Mouse (Mus musculus) intestine, embryonic 14.5 days (tissue): ENCODE data around the gene Acsbg2. TPM values are rescaled to one million over a fixed set of nuclear protein-coding genes. Genes with fewer than 3 reads are reported as not detected.

Source experiments
- ATAC-seq: fragments of 200-750 bp; cut with Nextera tagmentation; replicated peaks from 2 replicates; pipeline ENCODE4 v1.8.0; 2017; ENCODE audit warnings: low read depth, moderate number of reproducible peaks, moderate TSS enrichment, moderate library complexity; ENCODE audit not compliant: low FRiP score, low TSS enrichment
- DNase-seq: peaks from one replicate; pipeline ENCODE4 v3.0.0-alpha.2; 2018; ENCODE audit warnings: low spot score
- H3K27ac ChIP-seq: fragments of 300-500 bp; sonication (generic); 2 replicates; pipeline ENCODE4 v1.5.1; 2014; ENCODE audit warnings: low read depth, mild to moderate bottlenecking, control low read depth
- H3K27me3 ChIP-seq: fragments of 300-500 bp; sonication (generic); replicated peaks from 2 replicates; pipeline ENCODE4 v1.6.1; 2014; ENCODE audit warnings: low read length, control low read depth; ENCODE audit not compliant: control insufficient read depth, insufficient read depth
- H3K36me3 ChIP-seq: fragments of 300-500 bp; sonication (generic); 2 replicates; pipeline ENCODE4 v1.6.1; 2014; ENCODE audit warnings: low read length, control low read depth; ENCODE audit not compliant: control insufficient read depth, insufficient read depth
- H3K4me1 ChIP-seq: fragments of 300-500 bp; sonication (generic); replicated peaks from 2 replicates; pipeline ENCODE4 v1.6.1; 2014; ENCODE audit warnings: low read length, control low read depth, mixed read lengths; ENCODE audit not compliant: control insufficient read depth, insufficient read depth
- H3K4me2 ChIP-seq: fragments of 300-500 bp; sonication (generic); 2 replicates; pipeline ENCODE4 v1.6.1; 2014; ENCODE audit warnings: low read length
- H3K4me3 ChIP-seq: fragments of 300-500 bp; sonication (generic); 2 replicates; pipeline ENCODE4 v1.5.1; 2014; ENCODE audit warnings: low read depth, low read length, control low read depth, mixed read lengths
- H3K9ac ChIP-seq: fragments of 300-500 bp; sonication (generic); 2 replicates; pipeline ENCODE4 v1.6.1; 2014; ENCODE audit warnings: mild to moderate bottlenecking, low read length
- H3K9me3 ChIP-seq: fragments of 300-500 bp; sonication (generic); 2 replicates; pipeline ENCODE4 v1.6.1; 2016; ENCODE audit warnings: low read length, control low read depth; ENCODE audit not compliant: control insufficient read depth
- WGBS: fragments of 180-500 bp; shearing (Covaris S2); extraction: QIAGEN DNeasy Blood & Tissue Kit; methylation state at CpG from one replicate; pipeline ENCODE4 v1.1.7; 2014; 5-methylcytosine and 5-hydroxymethylcytosine counted together
- polyA plus RNA-seq: library from polyadenylated mRNA; unstranded; fragments of >200 nt; fragmentation: Nextera tagmentation; extraction: Ambion mirVana; gene quantifications from 2 replicates; pipeline ENCODE4 v1.2.1, GENCODE M21; 2014

The Acsbg2 gene
- polyA plus RNA-seq, 1 experiment from 2014 or later, result not detected

DNA sequence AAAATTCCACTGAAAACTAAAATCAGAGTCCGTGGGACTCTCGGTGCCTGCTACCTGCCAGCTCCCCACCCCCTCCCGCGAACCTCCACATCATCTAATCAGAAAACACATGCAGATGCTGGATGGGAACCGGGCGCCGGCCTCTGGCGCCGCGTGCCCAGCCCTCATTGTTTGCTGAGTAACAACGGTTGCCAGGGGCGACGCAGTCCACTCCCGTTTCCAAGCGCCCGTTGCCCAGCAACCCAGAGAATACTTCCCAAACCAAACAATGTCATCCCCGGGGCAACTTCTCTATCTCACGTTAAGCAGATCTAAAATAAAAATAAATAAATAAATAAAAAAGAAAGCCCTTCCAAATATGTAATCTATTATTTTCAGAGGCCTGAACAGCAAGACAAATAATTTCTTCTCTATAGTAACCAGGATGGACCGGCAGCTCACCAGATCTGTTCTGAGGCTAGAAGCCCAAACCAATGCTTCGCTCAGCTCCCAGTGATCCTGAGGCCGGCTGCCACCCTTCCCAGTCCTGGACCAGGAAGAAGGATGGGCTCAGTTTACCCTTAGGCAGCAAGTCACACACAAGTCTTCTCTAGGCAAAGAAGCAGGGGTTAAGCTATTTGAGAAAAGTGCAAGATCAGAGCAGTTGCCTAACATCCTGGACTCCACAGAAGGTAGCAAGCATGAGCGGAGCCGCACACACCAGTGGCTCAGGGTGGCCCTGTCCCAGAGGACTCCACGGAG is 59.8 kb downstream of the Acsbg2 start:
- no peak overlapping the region for H3K9ac ChIP-seq
- 14% methylated on average over 24 of the region's 24 CpGs for WGBS
- H3K4me1 ChIP-seq, result peaks cover 22% of the 10 kb centered on the region
- H3K27me3 ChIP-seq, result no peaks in the 10 kb centered on the region
- H3K4me3 ChIP-seq, result no peak overlapping the region
- H3K27ac ChIP-seq, result 0 out of 2 replicates have a peak overlapping the region, but pooled peaks have one; percentile 23
- H3K9me3 ChIP-seq, result no peaks in the 10 kb centered on the region
- DNase-seq, result peak; percentile 81
- peak; percentile 57; the same call in 1 of the 2 replicates for ATAC-seq
- no peaks in the 10 kb centered on the region for H3K36me3 ChIP-seq
- no peak overlapping the region for H3K4me2 ChIP-seq

DNA sequence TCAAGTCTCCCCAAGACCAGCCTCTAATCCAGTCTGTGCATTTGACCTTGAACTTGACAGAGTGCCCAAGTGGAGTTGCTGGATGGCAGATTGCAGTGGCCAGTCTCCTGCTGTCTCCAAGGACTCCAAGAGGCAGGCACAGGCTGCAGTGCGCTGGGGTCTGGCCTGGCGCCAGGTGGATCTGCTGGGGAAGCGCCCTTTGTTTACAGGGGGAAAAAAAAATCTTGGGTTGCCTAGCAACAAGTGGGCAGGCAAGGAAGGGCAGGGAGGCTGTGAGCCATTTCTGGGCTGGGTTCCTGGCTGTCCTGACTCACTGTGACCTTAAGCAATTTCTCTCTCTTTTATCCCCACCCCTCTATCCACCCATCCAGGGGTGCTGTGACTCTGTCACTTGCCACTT is 64.0 kb downstream of the Acsbg2 start:
- Histone ChIP-seq H3K27ac (peak overlapping the region; percentile 64; the same call in 1 of the 2 replicates), H3K36me3 (no peaks in the 10 kb centered on the region), H3K4me1 (peaks cover 22% of the 10 kb centered on the region), H3K27me3 (no peaks in the 10 kb centered on the region), H3K4me2 (no peak overlapping the region), H3K4me3 (no peak overlapping the region), H3K9me3 (no peaks in the 10 kb centered on the region), H3K9ac (no peak overlapping the region)
- peak; percentile 68 for ATAC-seq
- DNase-seq, result peak; percentile 85
- WGBS, result 0% methylated on average over 3 of the region's 3 CpGs

DNA sequence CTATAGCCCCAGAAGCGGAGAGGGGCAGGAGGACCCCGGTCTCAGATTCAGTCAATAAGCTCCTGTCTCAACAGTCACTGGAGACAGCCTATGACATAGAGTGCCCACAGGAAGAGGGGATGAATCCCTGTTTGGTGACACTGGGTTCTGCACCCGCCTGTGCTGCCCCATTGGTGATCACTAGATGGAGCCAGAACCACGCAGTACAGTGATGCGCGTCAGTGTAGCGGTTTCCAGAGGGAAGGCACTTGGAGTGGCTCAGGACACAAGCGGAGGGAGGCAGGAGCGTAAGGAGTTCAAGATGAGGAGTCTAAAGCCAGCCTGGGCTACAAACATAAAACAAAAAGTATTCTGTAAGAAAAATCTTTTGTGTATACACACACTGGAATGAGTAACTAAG is 65.7 kb downstream of the Acsbg2 start:
- H3K4me3 ChIP-seq, result no peak overlapping the region
- 11% methylated on average over 9 of the region's 9 CpGs for WGBS
- H3K9ac ChIP-seq, result no peak overlapping the region
- DNase-seq, result peak; percentile 88
- no peaks in the 10 kb centered on the region for H3K36me3 ChIP-seq
- peak; percentile 67 for ATAC-seq
- H3K27ac ChIP-seq, result no peak overlapping the region
- no peak overlapping the region for H3K4me2 ChIP-seq
- H3K4me1 ChIP-seq, result peaks cover 19% of the 10 kb centered on the region
- no peaks in the 10 kb centered on the region for H3K9me3 ChIP-seq
- H3K27me3 ChIP-seq, result no peaks in the 10 kb centered on the region

DNA sequence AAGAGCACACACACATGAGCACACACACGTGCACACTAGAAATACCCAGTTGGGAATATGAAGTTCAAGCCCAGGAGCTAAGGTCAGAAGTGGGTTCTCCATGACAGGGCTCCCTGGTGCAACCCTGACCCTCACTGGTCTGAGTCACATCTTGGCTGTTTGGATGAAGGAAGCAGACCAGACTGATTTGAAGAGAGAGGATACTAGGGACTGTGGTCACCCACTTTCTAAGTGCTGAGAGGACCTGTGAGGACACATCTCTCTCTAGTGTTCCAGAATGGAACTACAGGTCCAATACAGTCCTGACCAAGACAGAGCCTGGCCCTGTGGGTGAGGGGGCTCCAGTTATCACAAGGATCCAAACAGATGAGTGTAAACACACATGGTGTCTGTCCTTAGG is 68.5 kb downstream of the Acsbg2 start:
- no peak for DNase-seq
- 80% methylated on average over 1 of the region's 1 CpGs for WGBS
- no peaks in the 10 kb centered on the region for H3K9me3 ChIP-seq

DNA sequence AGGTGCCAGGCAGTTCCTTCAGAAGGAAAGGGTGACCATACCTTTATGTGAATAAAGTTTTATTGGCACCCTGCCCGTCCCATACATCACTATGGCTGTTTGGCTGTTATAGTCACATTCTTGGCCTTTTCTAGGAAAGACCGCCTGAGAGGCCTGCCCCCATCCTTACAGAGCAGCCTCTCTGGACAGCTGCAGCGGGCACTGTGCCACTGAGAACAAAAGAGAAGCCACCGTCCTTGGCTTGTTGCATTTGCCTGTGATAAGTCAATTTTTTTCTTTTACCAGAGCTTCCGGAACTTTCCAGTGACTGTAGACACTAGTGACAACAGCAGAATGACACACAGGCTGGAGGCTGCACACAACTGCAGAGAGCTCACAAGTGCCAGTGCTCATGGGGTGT is 69.3 kb downstream of the Acsbg2 start:
- ATAC-seq, result no peak

More for the DNA sequence above, 68.5 kb downstream of the Acsbg2 start:
- peaks cover 12% of the 10 kb centered on the region for H3K4me1 ChIP-seq
- H3K36me3 ChIP-seq, result peaks cover 5% of the 10 kb centered on the region; the same call in 1 of the 2 replicates
- no peak overlapping the region for H3K9ac ChIP-seq
- H3K27me3 ChIP-seq, result no peaks in the 10 kb centered on the region
- no peak overlapping the region for H3K4me2 ChIP-seq
- H3K4me3 ChIP-seq, result no peak overlapping the region
- no peak overlapping the region for H3K27ac ChIP-seq
- ATAC-seq, result no peak

DNA sequence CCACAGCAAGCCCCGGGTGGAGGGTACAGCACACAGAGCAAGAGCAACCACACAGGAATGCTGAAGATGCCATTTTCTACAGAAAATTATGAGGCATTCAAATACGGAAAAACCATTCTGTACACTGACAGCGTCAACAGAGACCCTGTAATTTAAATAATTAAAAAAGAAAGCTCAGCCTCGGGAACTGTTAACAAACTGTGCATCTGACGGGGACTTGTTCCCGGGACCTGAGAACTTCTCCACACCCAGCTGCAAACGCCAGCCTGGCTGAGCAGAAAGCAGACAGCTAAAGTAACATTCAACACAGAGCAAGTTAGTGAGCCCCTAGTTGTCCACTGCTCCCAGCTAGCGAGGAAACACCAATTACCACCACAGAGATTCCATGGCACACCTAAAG is 72.2 kb downstream of the Acsbg2 start:
- no peaks in the 10 kb centered on the region for H3K4me1 ChIP-seq
- H3K27me3 ChIP-seq, result no peaks in the 10 kb centered on the region
- no peak for DNase-seq
- H3K9ac ChIP-seq, result no peak overlapping the region
- H3K4me3 ChIP-seq, result no peak overlapping the region
- H3K9me3 ChIP-seq, result no peaks in the 10 kb centered on the region
- 79% methylated on average over 8 of the region's 8 CpGs for WGBS
- no peak for ATAC-seq
- peaks cover 5% of the 10 kb centered on the region; the same call in 1 of the 2 replicates for H3K36me3 ChIP-seq
- no peak overlapping the region for H3K27ac ChIP-seq
- H3K4me2 ChIP-seq, result no peak overlapping the region

More for the DNA sequence above, 69.3 kb downstream of the Acsbg2 start:
- no peak overlapping the region for H3K27ac ChIP-seq
- no peaks in the 10 kb centered on the region for H3K27me3 ChIP-seq
- peaks cover 3% of the 10 kb centered on the region for H3K4me1 ChIP-seq
- H3K4me3 ChIP-seq, result no peak overlapping the region
- H3K4me2 ChIP-seq, result no peak overlapping the region
- WGBS, result 74% methylated on average over 5 of the region's 5 CpGs
- H3K36me3 ChIP-seq, result peaks cover 5% of the 10 kb centered on the region; the same call in 1 of the 2 replicates
- no peaks in the 10 kb centered on the region for H3K9me3 ChIP-seq
- DNase-seq, result no peak
- no peak overlapping the region for H3K9ac ChIP-seq

DNA sequence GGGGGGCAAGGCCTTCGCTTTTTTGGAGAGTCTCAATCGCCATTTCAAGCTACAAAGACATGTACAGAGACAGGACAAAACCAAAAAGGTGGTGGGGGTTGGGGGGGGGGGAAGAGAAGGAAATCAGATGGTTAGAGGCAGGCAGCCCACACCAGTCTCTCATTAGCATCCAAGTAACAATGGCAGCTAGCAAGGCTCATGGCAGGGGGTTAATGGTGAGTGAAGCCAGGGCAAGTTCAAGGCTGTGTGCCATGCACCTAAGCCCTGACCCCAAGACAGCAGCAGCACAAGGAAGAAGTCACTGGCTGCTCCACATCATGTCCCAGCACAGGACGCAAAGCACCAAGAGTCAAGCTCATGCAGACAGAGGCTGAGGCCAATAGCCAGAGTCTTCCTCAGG is 75.0 kb downstream of the Acsbg2 start:
- DNase-seq (no peak), ATAC-seq (no peak)
- Histone ChIP-seq H3K4me2 (no peak overlapping the region), H3K9ac (no peak overlapping the region), H3K4me3 (no peak overlapping the region), H3K9me3 (no peaks in the 10 kb centered on the region), H3K4me1 (no peaks in the 10 kb centered on the region), H3K27me3 (no peaks in the 10 kb centered on the region), H3K36me3 (peaks cover 5% of the 10 kb centered on the region; the same call in 1 of the 2 replicates), H3K27ac (no peak overlapping the region)
- WGBS, result 89% methylated on average over 3 of the region's 3 CpGs

DNA sequence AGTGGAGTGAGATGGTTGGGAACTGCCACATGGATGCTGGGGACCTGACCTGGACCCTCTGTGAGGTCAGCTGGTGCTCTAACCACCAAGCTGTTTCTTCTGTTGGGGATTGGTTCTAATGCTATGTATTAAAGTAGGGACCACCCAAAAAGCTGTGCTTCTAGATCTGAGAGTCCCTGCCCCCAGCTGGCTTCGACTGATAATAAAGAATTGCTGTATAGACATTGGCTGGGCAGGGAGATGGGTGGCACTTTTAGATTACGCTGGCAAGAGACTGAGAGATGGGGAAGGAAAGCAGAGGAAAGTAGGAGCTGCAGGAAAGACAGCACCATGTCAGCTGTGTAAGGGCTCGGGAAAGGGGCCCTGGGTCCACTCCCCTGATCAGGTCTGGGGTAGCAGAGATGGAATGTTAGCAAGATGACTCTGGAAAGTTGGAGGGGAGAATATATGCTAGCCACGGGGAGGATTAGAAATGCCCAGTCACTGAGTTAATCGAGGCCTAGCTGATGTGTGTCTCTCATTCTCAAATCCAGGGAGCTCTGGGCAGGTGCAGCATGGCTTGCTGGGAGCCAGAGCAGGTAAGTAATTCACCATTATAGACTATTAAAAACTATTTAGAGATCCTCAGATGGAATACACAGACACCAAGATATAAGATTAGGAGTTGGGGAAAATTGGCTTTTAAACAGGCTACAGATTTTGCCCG is 80.5 kb downstream of the Acsbg2 start:
- Histone ChIP-seq H3K4me3 (no peak overlapping the region), H3K27me3 (no peaks in the 10 kb centered on the region), H3K4me1 (no peaks in the 10 kb centered on the region), H3K27ac (no peak overlapping the region), H3K9me3 (no peaks in the 10 kb centered on the region), H3K4me2 (no peak overlapping the region), H3K9ac (no peak overlapping the region), H3K36me3 (no peaks in the 10 kb centered on the region)
- DNase-seq, result no peak
- 71% methylated on average over 6 of the region's 6 CpGs for WGBS
- no peak for ATAC-seq
